In genomic region chr7:123218620-123219019, GRCm38 (mm10) we compare ENCODE assay signal across 11 mouse cellular contexts. TPM values are rescaled to one million over a fixed set of nuclear protein-coding genes. Genes with fewer than 3 reads are reported as not detected.
A peak's percentile ranks its signal among the peaks of the same experiment; 100 is the strongest.
DNase-seq lines count a peak whose midpoint lies in the region; ATAC-seq and TF ChIP-seq lines count a peak whose summit lies in the region.
"Had no signal": no experiment of that assay in that cellular context is flagged by ENCODE, and none has a peak within 500 bp of the region (broad histone marks: within the 10 kb centered on the region; RNA-seq: fewer than 3 reads in every experiment).

No protein-coding gene starts in this region.

- no peak overlapping the region for H3K9ac ChIP-seq in liver, embryonic 12.5 days
- H3K9ac ChIP-seq: intestine, embryonic 15.5 days had no signal

- peak in 1 of 2 experiments; percentile 43 for DNase-seq in cerebellum, adult 2 months
- DNase-seq in cerebellum, adult 8-10 months: no peak
- DNase-seq in right cerebral cortex, postnatal 10 days (ENCODE audit: low spot score in 2 of 2): peak; percentile 54 to 66
- no peak for DNase-seq in right cerebral cortex, postnatal 25 days
- DNase-seq in left cerebral cortex, postnatal 10 days (ENCODE audit: extremely low spot score in 1 of 2, low spot score in 2 of 2): peak; percentile 38 to 55
- no peak for DNase-seq in heart, adult 9 months (ENCODE audit: low spot score in 2 of 2)
- DNase-seq: gastrocnemius, postnatal 14 days; thymus, postnatal 36 days had no signal

- H3K4me1 ChIP-seq in cerebellum, adult 2 months (ENCODE audit: control insufficient read depth, insufficient read depth, low read length): no peaks in the 10 kb centered on the region
- peaks cover 8% of the 10 kb centered on the region; the same call in 1 of the 2 replicates for H3K4me1 ChIP-seq in liver, embryonic 12.5 days

- no peaks in the 10 kb centered on the region for H3K9me3 ChIP-seq in liver, embryonic 12.5 days (replicated peaks)
- H3K9me3 ChIP-seq: intestine, embryonic 15.5 days had no signal

- no peak overlapping the region for H3K4me3 ChIP-seq in cerebellum, adult 2 months (replicated peaks; ENCODE audit: insufficient read depth, low read depth, low read length)
- H3K4me3 ChIP-seq in liver, embryonic 12.5 days: no peak overlapping the region
- H3K4me3 ChIP-seq: intestine, embryonic 15.5 days had no signal

- no peaks in the 10 kb centered on the region for H3K27me3 ChIP-seq in cerebellum, adult 2 months (ENCODE audit: control insufficient read depth, insufficient read depth, low read length)
- H3K27me3 ChIP-seq in liver, embryonic 12.5 days (replicated peaks): no peaks in the 10 kb centered on the region
- H3K27me3 ChIP-seq: intestine, embryonic 15.5 days had no signal

- no peaks in the 10 kb centered on the region for H3K36me3 ChIP-seq in liver, embryonic 12.5 days
- H3K36me3 ChIP-seq: intestine, embryonic 15.5 days had no signal

- ATAC-seq in liver, embryonic 12.5 days: no peak
- ATAC-seq in CD4-positive, CD25-positive, alpha-beta regulatory T cell, adult 4 months: no peak
- ATAC-seq: intestine, embryonic 15.5 days had no signal

- TF ChIP-seq CTCF in cerebellum, adult 2 months (IDR thresholded peaks at IDR 0.05; ENCODE audit: borderline replicate concordance, insufficient read depth, low read depth, low read length): no peak

- H3K4me2 ChIP-seq in liver, embryonic 12.5 days: no peak overlapping the region
- H3K4me2 ChIP-seq: intestine, embryonic 15.5 days had no signal

- peak overlapping the region; percentile 59; the same call in 1 of the 2 replicates for H3K27ac ChIP-seq in cerebellum, adult 2 months (ENCODE audit: insufficient read depth, low read length)
- H3K27ac ChIP-seq in liver, embryonic 12.5 days: no peak overlapping the region
- H3K27ac ChIP-seq: intestine, embryonic 15.5 days had no signal

- intact Hi-C loops in left cerebral cortex, postnatal 10 days (cut with DNase I): no loop called here

- no peak for TF ChIP-seq POLR2A in cerebellum, adult 2 months (IDR thresholded peaks at IDR 0.05; ENCODE audit: borderline replicate concordance, insufficient read depth, low read length)

- WGBS in cerebellum, adult 2 months: 26% methylated on average over 6 of the region's 6 CpGs
- 49% methylated on average over 6 of the region's 6 CpGs for WGBS in liver, embryonic 12.5 days (ENCODE audit: insufficient replicate concordance)

RNA-seq across cellular contexts. Expression of gene Slc5a11, which starts 4.0 kb away (rescaled TPM):
- 3.1 and 4.6 TPM in 2 replicates for polyA plus RNA-seq in cerebellum, adult 2 months (2012; rRNA removed)
- total RNA-seq in left cerebral cortex, postnatal 10 days (2021): under 1 TPM; 0.28 to 0.94 TPM
- 0.24 and 0.30 TPM in 2 replicates for polyA plus RNA-seq in liver, embryonic 12.5 days (2016; fragmentation: Nextera tagmentation; extraction: Ambion mirVana)
- under 1 TPM; 0.42 to 0.70 TPM for polyA plus RNA-seq in CD4-positive, CD25-positive, alpha-beta regulatory T cell, adult 4 months (2017; shearing (Covaris generic))
- total RNA-seq: gastrocnemius, postnatal 14 days had no signal

Comparison
In these comparisons a context has a peak if more than half of its experiments do, and no peak if none do; other contexts are left out.
1. DNase-seq: peak in right cerebral cortex, postnatal 10 days (2 of 2) and left cerebral cortex, postnatal 10 days (2 of 2); none in cerebellum, adult 8-10 months (single experiment), right cerebral cortex, postnatal 25 days (single experiment) and heart, adult 9 months (0 of 2).